Mouse (Mus musculus) stomach, embryonic 15.5 days (tissue): ENCODE results near the gene Sgms2. TPM values are rescaled to one million over a fixed set of nuclear protein-coding genes. Genes with fewer than 3 reads are reported as not detected.
A peak's percentile ranks its signal among the peaks of the same experiment; 100 is the strongest.

Experiments
- ATAC-seq: fragments of 200-750 bp; cut with Nextera tagmentation; 2 replicates; pipeline ENCODE4 v1.8.0; 2017; ENCODE audit warnings: low read depth, moderate number of reproducible peaks, moderate TSS enrichment; ENCODE audit not compliant: insufficient read depth, low FRiP score
- H3K27ac ChIP-seq: fragments of 300-500 bp; sonication (generic); 2 replicates; pipeline ENCODE4 v1.5.1; 2015; ENCODE audit warnings: mild to moderate bottlenecking, inconsistent platforms
- H3K27me3 ChIP-seq: fragments of 300-500 bp; sonication (generic); replicated peaks from 2 replicates; pipeline ENCODE4 v1.6.1; 2015; ENCODE audit warnings: inconsistent platforms
- H3K36me3 ChIP-seq: fragments of 300-500 bp; sonication (generic); 2 replicates; pipeline ENCODE4 v1.6.1; 2015; ENCODE audit warnings: inconsistent platforms
- H3K4me1 ChIP-seq: fragments of 300-500 bp; sonication (generic); 2 replicates; pipeline ENCODE4 v1.6.1; 2015; ENCODE audit warnings: inconsistent platforms
- H3K4me2 ChIP-seq: fragments of 300-500 bp; sonication (generic); 2 replicates; pipeline ENCODE4 v1.6.1; 2015; ENCODE audit warnings: mild to moderate bottlenecking, inconsistent platforms
- H3K4me3 ChIP-seq: fragments of 300-500 bp; sonication (generic); replicated peaks from 2 replicates; pipeline ENCODE4 v1.5.1; 2015; ENCODE audit warnings: inconsistent platforms
- H3K9ac ChIP-seq: fragments of 300-500 bp; sonication (generic); 2 replicates; pipeline ENCODE4 v1.6.1; 2015; ENCODE audit warnings: inconsistent platforms
- H3K9me3 ChIP-seq: fragments of 300-500 bp; sonication (generic); 2 replicates; pipeline ENCODE4 v1.6.1; 2016; ENCODE audit warnings: inconsistent platforms
- WGBS: fragments of 180-500 bp; shearing (Covaris S2); methylation state at CpG from one replicate; pipeline ENCODE4 v1.1.7; 2015; 5-methylcytosine and 5-hydroxymethylcytosine counted together
- polyA plus RNA-seq: library from polyadenylated mRNA; unstranded; fragments of >200 nt; fragmentation: Nextera tagmentation; extraction: Ambion mirVana; gene quantifications from 2 replicates; pipeline ENCODE4 v1.2.1, GENCODE M21; 2015

Gene Sgms2
- polyA plus RNA-seq, 1 experiment from 2014 or later: 10.7 TPM

GRCm38 (mm10) chr3:131271157-131271556, 220.1 kb downstream of the Sgms2 start:
- 5% methylated on average over 8 of the region's 8 CpGs for WGBS
- Histone ChIP-seq H3K9ac (peak overlapping the region; percentile 73), H3K27me3 (no peaks in the 10 kb centered on the region)

GRCm38 (mm10) chr3:131270381-131270780, 220.8 kb downstream of the Sgms2 start:
- H3K4me2 ChIP-seq: peak overlapping the region; percentile 69
- H3K9ac ChIP-seq: no peak overlapping the region
- H3K36me3 ChIP-seq: peaks cover 6% of the 10 kb centered on the region; the same call in 1 of the 2 replicates
- H3K27me3 ChIP-seq: no peaks in the 10 kb centered on the region
- no peak for ATAC-seq
- WGBS: 55% methylated on average over 6 of the region's 6 CpGs
- H3K9me3 ChIP-seq: no peaks in the 10 kb centered on the region
- H3K27ac ChIP-seq: no peak overlapping the region
- peaks cover 7% of the 10 kb centered on the region; the same call in 1 of the 2 replicates for H3K4me1 ChIP-seq
- peak overlapping the region; percentile 80; the same call in 1 of the 2 replicates for H3K4me3 ChIP-seq

More at GRCm38 (mm10) chr3:131271157-131271556, 220.1 kb downstream of the Sgms2 start:
- Histone ChIP-seq H3K4me2 (peak overlapping the region; percentile 69), H3K27ac (peak overlapping the region; percentile 86), H3K9me3 (no peaks in the 10 kb centered on the region), H3K4me3 (peak overlapping the region; percentile 80), H3K36me3 (peaks cover 6% of the 10 kb centered on the region; the same call in 1 of the 2 replicates), H3K4me1 (peaks cover 7% of the 10 kb centered on the region; the same call in 1 of the 2 replicates)
- ATAC-seq: peak; percentile 28; the same call in 1 of the 2 replicates

Other genes with a start within 250 kb of the Sgms2 start
- 141 and 142 TPM in 2 replicates for gene Hadh, start 219.3 kb downstream of the Sgms2 start, polyA plus RNA-seq
- 2.1 and 2.4 TPM in 2 replicates for gene Cyp2u1, start 188.2 kb downstream of the Sgms2 start, polyA plus RNA-seq
- gene Papss1, start 73.4 kb upstream of the Sgms2 start, polyA plus RNA-seq: 94.3 and 101 TPM in 2 replicates